Mouse (Mus musculus) thymus, adult 2 months (tissue): ENCODE data around the gene Casp2.

Experiments
- CTCF ChIP-seq: fragments of 200-500 bp; IDR thresholded peaks from 2 replicates; pipeline ENCODE4 v1.5.1; 2012; ENCODE audit warnings: mild to moderate bottlenecking, control low read depth, low read length, moderate library complexity, borderline replicate concordance; ENCODE audit not compliant: control insufficient read depth, poor library complexity, insufficient read depth; ENCODE audit errors: extremely low read depth
- POLR2A ChIP-seq: fragments of 200-500 bp; IDR thresholded peaks from 2 replicates; pipeline ENCODE4 v1.6.1; 2012; ENCODE audit warnings: mild to moderate bottlenecking, low read length, control low read depth, moderate library complexity; ENCODE audit not compliant: control insufficient read depth, poor library complexity, insufficient read depth; ENCODE audit errors: extremely low read depth

DNA sequence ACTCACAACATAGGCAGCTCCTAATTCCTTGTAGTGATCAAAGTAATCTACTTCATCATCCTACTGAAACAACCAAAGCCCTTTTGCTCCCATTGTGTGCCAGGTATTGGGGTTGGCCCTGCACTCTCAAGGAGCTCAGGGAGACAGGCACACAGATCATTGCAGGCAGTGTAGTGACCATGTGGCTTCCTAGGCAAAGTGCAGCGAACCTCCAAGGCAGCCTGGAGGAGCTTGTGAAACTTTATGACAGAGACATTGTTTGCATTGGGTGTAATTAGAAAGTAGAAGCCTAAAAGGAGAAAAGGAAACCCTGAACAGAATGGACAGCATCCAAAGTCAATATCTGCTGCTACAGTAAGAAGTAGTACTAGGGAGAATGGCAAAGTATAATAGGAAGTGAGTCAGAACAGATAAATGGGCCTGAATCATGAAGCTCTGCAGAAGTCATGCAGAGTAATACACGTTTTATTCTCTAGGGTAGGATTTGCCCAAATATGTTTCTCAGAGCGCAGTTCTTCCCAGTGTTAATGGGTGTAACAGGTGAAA, 30.8 kb downstream of the Casp2 start:
- no peak for TF ChIP-seq POLR2A
- TF ChIP-seq CTCF, result no peak
